Mouse (Mus musculus) lung, postnatal 0 days (tissue): ENCODE results near the gene Hspg2.

Source experiments
- CTCF ChIP-seq: IDR thresholded peaks from 2 replicates; pipeline ENCODE4 v1.5.1; 2016; ENCODE audit warnings: antibody characterized with exemption, mild to moderate bottlenecking
- EP300 ChIP-seq: IDR thresholded peaks from 2 replicates; pipeline ENCODE4 v1.6.1; 2016; ENCODE audit warnings: antibody characterized with exemption, mild to moderate bottlenecking, control low read depth

DNA sequence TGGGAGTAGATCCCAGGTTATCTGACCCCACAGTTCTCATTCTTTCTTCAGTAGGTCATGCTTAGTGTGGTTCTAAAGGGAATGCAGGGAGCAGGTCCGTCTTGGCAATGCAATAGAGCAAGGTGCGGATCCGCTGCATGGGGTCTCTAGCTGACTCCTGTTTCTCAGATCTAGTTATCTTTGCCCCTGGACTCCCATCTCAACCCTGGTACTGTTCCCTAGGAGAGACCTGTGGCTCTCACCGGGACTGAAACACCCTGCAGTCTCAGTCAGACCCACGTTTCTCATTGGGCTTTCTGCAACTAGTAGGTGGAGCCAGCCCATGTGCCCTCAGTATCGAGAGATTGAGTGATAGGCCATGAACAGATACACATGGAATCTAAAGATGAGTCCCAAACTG is 9.0 kb downstream of the Hspg2 start:
- TF ChIP-seq CTCF (no peak), EP300 (no peak)
